Mouse (Mus musculus) MEL (cell line): ENCODE data around the gene 4430402I18Rik. TPM values are rescaled to one million over a fixed set of nuclear protein-coding genes. Genes with fewer than 3 reads are reported as not detected.

ENCODE experiments used
- DNase-seq: peaks from one replicate; pipeline ENCODE4 v3.0.0; 2011; ENCODE audit warnings: low read depth, low spot score
- H3K27ac ChIP-seq: 2 replicates; pipeline ENCODE4 v1.5.1; 2012; ENCODE audit warnings: low read depth, mild to moderate bottlenecking, control low read depth, low read length, moderate library complexity; ENCODE audit not compliant: control insufficient read depth
- H3K27me3 ChIP-seq, 2 experiments: fragments of 150-350 bp in 1 of 2; sonication (generic) in 1 of 2; 2 replicates each; pipeline ENCODE4 v1.6.1; 2012; ENCODE audit warnings: low read length in 2 of 2, mild to moderate bottlenecking in 2 of 2, improper control_type of control experiment in 1 of 2, moderate library complexity in 1 of 2; ENCODE audit not compliant: insufficient read depth in 2 of 2, control insufficient read depth in 1 of 2
- H3K36me3 ChIP-seq, 2 experiments: 2 replicates each; pipeline ENCODE4 v1.6.1; 2012 to 2014; ENCODE audit warnings: low read length in 2 of 2, improper control_type of control experiment in 1 of 2, inconsistent platforms in 1 of 2, mild to moderate bottlenecking in 1 of 2; ENCODE audit not compliant: insufficient read depth in 2 of 2, control insufficient read depth in 1 of 2
- H3K4me1 ChIP-seq, 2 experiments: fragments of 150-350 bp in 1 of 2; sonication (generic) in 1 of 2; 2 replicates each; pipeline ENCODE4 v1.6.1; 2012; ENCODE audit warnings: low read length in 2 of 2, improper control_type of control experiment in 1 of 2, mild to moderate bottlenecking in 1 of 2; ENCODE audit not compliant: insufficient read depth in 2 of 2, control insufficient read depth in 1 of 2
- H3K4me3 ChIP-seq, 2 experiments: fragments of 150-350 bp in 1 of 2; sonication (generic) in 1 of 2; 2 replicates each; pipeline ENCODE4 v1.5.1; 2012; ENCODE audit warnings: low read depth in 2 of 2, low read length in 2 of 2, mild to moderate bottlenecking in 2 of 2, moderate library complexity in 2 of 2, control low read depth in 1 of 2, improper control_type of control experiment in 1 of 2; ENCODE audit not compliant: control insufficient read depth in 1 of 2, insufficient read depth in 1 of 2
- H3K79me2 ChIP-seq: 2 replicates; pipeline ENCODE4 v1.6.1; 2012; ENCODE audit warnings: mild to moderate bottlenecking, low read length, moderate library complexity; ENCODE audit not compliant: control insufficient read depth, poor library complexity, insufficient read depth
- H3K9ac ChIP-seq: 2 replicates; pipeline ENCODE4 v1.6.1; 2012; ENCODE audit warnings: low read depth, mild to moderate bottlenecking, control low read depth, low read length, moderate library complexity; ENCODE audit not compliant: control insufficient read depth, poor library complexity, severe bottlenecking
- H3K9me3 ChIP-seq: fragments of 150-350 bp; sonication (generic); replicated peaks from 2 replicates; pipeline ENCODE4 v1.6.1; 2012; ENCODE audit warnings: mild to moderate bottlenecking, low read length, improper control_type of control experiment, moderate library complexity; ENCODE audit not compliant: insufficient read depth
- CHD2 ChIP-seq: IDR thresholded peaks from 2 replicates; pipeline ENCODE4 v1.6.1; 2011; ENCODE audit warnings: low read length, improper control_type of control experiment
- CTCF ChIP-seq, 3 experiments: IDR thresholded peaks in 2 of 3; conservative IDR thresholded peaks in 1 of 3; 2 replicates each; pipeline ENCODE4 v1.5.1; 2011 to 2012; ENCODE audit warnings: low read length in 3 of 3, low read depth in 2 of 3, mild to moderate bottlenecking in 2 of 3, improper control_type of control experiment in 1 of 3, inconsistent platforms in 1 of 3, mixed read lengths in 1 of 3, moderate library complexity in 1 of 3; ENCODE audit not compliant: control insufficient read depth in 1 of 3, insufficient read depth in 1 of 3, poor library complexity in 1 of 3, severe bottlenecking in 1 of 3
- E2F4 ChIP-seq: IDR thresholded peaks from 2 replicates; pipeline ENCODE4 v1.6.1; 2011; ENCODE audit warnings: low read depth, low read length, improper control_type of control experiment, borderline replicate concordance
- ETS1 ChIP-seq: IDR thresholded peaks from 2 replicates; pipeline ENCODE4 v1.6.1; 2012; ENCODE audit warnings: low read depth, mild to moderate bottlenecking, inconsistent platforms, low read length, improper control_type of control experiment, moderate library complexity
- HCFC1 ChIP-seq: IDR thresholded peaks from 2 replicates; pipeline ENCODE4 v1.6.1; 2012; ENCODE audit warnings: low read depth, mild to moderate bottlenecking, inconsistent platforms, low read length, improper control_type of control experiment, moderate library complexity
- MAFK ChIP-seq: IDR thresholded peaks from 2 replicates; pipeline ENCODE4 v1.6.1; 2011; ENCODE audit warnings: low read depth, mild to moderate bottlenecking, low read length, improper control_type of control experiment, borderline replicate concordance
- MAX ChIP-seq: IDR thresholded peaks from 2 replicates; pipeline ENCODE4 v1.6.1; 2011; ENCODE audit warnings: low read length, improper control_type of control experiment
- MAZ ChIP-seq: IDR thresholded peaks from 2 replicates; pipeline ENCODE4 v1.6.1; 2012; ENCODE audit warnings: low read depth, mild to moderate bottlenecking, inconsistent platforms, low read length, improper control_type of control experiment
- MYC ChIP-seq: IDR thresholded peaks from 2 replicates; pipeline ENCODE4 v1.6.1; 2011; ENCODE audit warnings: low read depth, mild to moderate bottlenecking, low read length, improper control_type of control experiment, moderate library complexity
- NRF1 ChIP-seq: IDR thresholded peaks from 2 replicates; pipeline ENCODE4 v1.6.1; 2014; ENCODE audit warnings: low read depth, mild to moderate bottlenecking, inconsistent platforms, low read length, improper control_type of control experiment, moderate library complexity; ENCODE audit not compliant: poor library complexity, insufficient read depth, severe bottlenecking
- POLR2A ChIP-seq, 2 experiments: IDR thresholded peaks; 2 replicates each; pipeline ENCODE4 v1.6.1; 2011 to 2012; ENCODE audit warnings: low read length in 2 of 2, mild to moderate bottlenecking in 2 of 2, control low read depth in 1 of 2, improper control_type of control experiment in 1 of 2, low read depth in 1 of 2, moderate library complexity in 1 of 2; ENCODE audit not compliant: control insufficient read depth in 1 of 2, insufficient read depth in 1 of 2, poor library complexity in 1 of 2
- POLR2AphosphoS5 ChIP-seq: IDR thresholded peaks from 2 replicates; pipeline ENCODE4 v1.6.1; 2012; ENCODE audit warnings: low read depth, borderline replicate concordance, mild to moderate bottlenecking, inconsistent platforms, low read length, moderate library complexity, mixed read lengths
- TAL1 ChIP-seq: IDR thresholded peaks from 2 replicates; pipeline ENCODE4 v1.6.1; 2012; ENCODE audit warnings: mild to moderate bottlenecking, inconsistent platforms, low read length, moderate library complexity, mixed read lengths
- USF2 ChIP-seq, 2 experiments: IDR thresholded peaks; 2 replicates each; pipeline ENCODE4 v1.6.1; 2011 to 2012; ENCODE audit warnings: improper control_type of control experiment in 2 of 2, low read length in 2 of 2, borderline replicate concordance in 1 of 2, inconsistent platforms in 1 of 2, low read depth in 1 of 2, mild to moderate bottlenecking in 1 of 2; ENCODE audit not compliant: insufficient read depth in 1 of 2
- ZNF384 ChIP-seq: IDR thresholded peaks from 2 replicates; pipeline ENCODE4 v1.6.1; 2012; ENCODE audit warnings: low read depth, mild to moderate bottlenecking, inconsistent platforms, low read length, improper control_type of control experiment
- polyA plus RNA-seq, 2 experiments: library from polyadenylated mRNA; stranded (reverse) in 1 of 2; unstranded in 1 of 2; fragments of >175 nt in 1 of 2; fragments of >200 nt in 1 of 2; gene quantifications; 2 replicates each; pipeline versions ENCODE4 v1.2.1 to v1.2.4; 2012; ENCODE audit warnings: low replicate concordance in 2 of 2, low read depth in 1 of 2; ENCODE audit not compliant: insufficient read length in 2 of 2, insufficient read depth in 1 of 2, missing spikeins in 1 of 2
- total RNA-seq: library from RNA; depleted of rRNA; stranded (reverse); fragments of 300-350 nt; gene quantifications from 2 replicates; pipeline ENCODE4 v1.2.3, GENCODE M21; 2012

The 4430402I18Rik gene
- total and polyA plus RNA-seq, 3 experiments: not detected

- H3K4me3 ChIP-seq: no peak overlapping the region
- no peak overlapping the region for H3K27ac ChIP-seq
- H3K27me3 ChIP-seq: peaks cover 2 to 5% of the 10 kb centered on the region in 2 experiments; a peak in 3 of 4 replicates
- H3K79me2 ChIP-seq: no peaks in the 10 kb centered on the region
- TF ChIP-seq HCFC1 (no peak), USF2 (IDR thresholded peaks at IDR 0.05; ENCODE audit: borderline replicate concordance in 1 of 2, insufficient read depth in 1 of 2, low read depth in 1 of 2, low read length in 2 of 2) (no peak), MAZ (no peak), MYC (no peak), NRF1 (no peak), TAL1 (no peak), MAFK (no peak), MAX (no peak), ZNF384 (no peak), E2F4 (no peak)
- H3K9ac ChIP-seq: no peak overlapping the region
- no peaks in the 10 kb centered on the region for H3K36me3 ChIP-seq
- H3K4me1 ChIP-seq: no peaks in the 10 kb centered on the region
- no peak for DNase-seq
- H3K9me3 ChIP-seq: no peaks in the 10 kb centered on the region
Measured at GRCm38 (mm10) chr19:28903536-28904119, 64.0 kb downstream of the 4430402I18Rik start.

GRCm38 (mm10) chr19:28902806-28903205 lies 64.8 kb downstream of the 4430402I18Rik start:
- Histone ChIP-seq H3K9me3 (no peaks in the 10 kb centered on the region), H3K79me2 (no peaks in the 10 kb centered on the region), H3K27me3 (peaks cover 2 to 5% of the 10 kb centered on the region in 2 experiments), H3K36me3 (no peaks in the 10 kb centered on the region), H3K4me3 (no peak overlapping the region), H3K4me1 (no peaks in the 10 kb centered on the region), H3K27ac (no peak overlapping the region), H3K9ac (no peak overlapping the region)
- TF ChIP-seq POLR2AphosphoS5: no peak
- no peak for TF ChIP-seq POLR2A (IDR thresholded peaks at IDR 0.05; ENCODE audit: control insufficient read depth in 1 of 2, insufficient read depth in 1 of 2, low read depth in 1 of 2, low read length in 2 of 2, poor library complexity in 1 of 2)
- no peak for TF ChIP-seq CTCF (IDR thresholded peaks at IDR 0.05 in 2 of 3, conservative IDR thresholded peaks at IDR 0.05 in 1 of 3; ENCODE audit: control insufficient read depth in 1 of 3, insufficient read depth in 1 of 3, low read depth in 2 of 3, low read length in 3 of 3, poor library complexity in 1 of 3, severe bottlenecking in 1 of 3)
- no peak for TF ChIP-seq ETS1
- no peak for TF ChIP-seq CHD2
- TF ChIP-seq MYC: no peak
- no peak for TF ChIP-seq HCFC1
- DNase-seq: no peak
